Mouse (Mus musculus): ENCODE data around the gene Rabif. TPM values are rescaled to one million over a fixed set of nuclear protein-coding genes. Genes with fewer than 3 reads are reported as not detected.

Gene Rabif
- total RNA-seq, 2 experiments from 2014 or later, result 12.6 to 12.7 TPM

- no peak for DNase-seq
Observed at GRCm38 (mm10) chr1:134555240-134555870, 60.9 kb downstream of the Rabif start.

GRCm38 (mm10) chr1:134555871-134556670, 61.6 kb downstream of the Rabif start:
- DNase-seq, result peak; percentile 15

- peak; percentile 96 for DNase-seq
Observed at GRCm38 (mm10) chr1:134556671-134557218, 62.3 kb downstream of the Rabif start.

Other genes with a start within 250 kb of the Rabif start
- under 1 TPM; 0.48 to 0.52 TPM for gene Myog, start 204.7 kb upstream of the Rabif start, total RNA-seq (2021)
- 1 to 10 TPM; 7.3 to 9.2 TPM for gene Ppfia4, start 161.7 kb upstream of the Rabif start, total RNA-seq (2021)
- 10 to 100 TPM; 33.8 to 42.5 TPM for gene Tmem183a, start 132.7 kb upstream of the Rabif start, total RNA-seq (2021)
- gene 4933406M09Rik, start 108.7 kb upstream of the Rabif start, total RNA-seq (2021), result not detected
- gene Cyb5r1, start 89.1 kb upstream of the Rabif start, total RNA-seq (2021), result 10 to 100 TPM; 31.0 to 31.1 TPM
- 100 to 1,000 TPM; 126 to 130 TPM for gene Adipor1, start 79.3 kb upstream of the Rabif start, total RNA-seq (2021)
- 10 to 100 TPM; 18.5 to 18.7 TPM for gene Klhl12, start 39.1 kb upstream of the Rabif start, total RNA-seq (2021)
- gene Mgat4e, start 55.0 kb downstream of the Rabif start, total RNA-seq (2021), result not detected
- gene Kdm5b, start 65.5 kb downstream of the Rabif start, total RNA-seq (2021), result 10 to 100 TPM; 27.8 to 28.6 TPM
- under 1 TPM in 1 of 2 experiments, not detected in 1; 0.05 TPM for gene Syt2, start 152.0 kb downstream of the Rabif start, total RNA-seq (2021)